Mouse (Mus musculus) MEL (cell line): ENCODE measurements around the gene Lrrfip1. TPM values are rescaled to one million over a fixed set of nuclear protein-coding genes. Genes with fewer than 3 reads are reported as not detected.

Experiments
- DNase-seq: peaks from one replicate; pipeline ENCODE4 v3.0.0; 2011; ENCODE audit warnings: low read depth, low spot score
- H3K27ac ChIP-seq: 2 replicates; pipeline ENCODE4 v1.5.1; 2012; ENCODE audit warnings: low read depth, mild to moderate bottlenecking, control low read depth, low read length, moderate library complexity; ENCODE audit not compliant: control insufficient read depth
- H3K27me3 ChIP-seq, 2 experiments: fragments of 150-350 bp in 1 of 2; sonication (generic) in 1 of 2; 2 replicates each; pipeline ENCODE4 v1.6.1; 2012; ENCODE audit warnings: low read length in 2 of 2, mild to moderate bottlenecking in 2 of 2, improper control_type of control experiment in 1 of 2, moderate library complexity in 1 of 2; ENCODE audit not compliant: insufficient read depth in 2 of 2, control insufficient read depth in 1 of 2
- H3K36me3 ChIP-seq, 2 experiments: 2 replicates each; pipeline ENCODE4 v1.6.1; 2012 to 2014; ENCODE audit warnings: low read length in 2 of 2, improper control_type of control experiment in 1 of 2, inconsistent platforms in 1 of 2, mild to moderate bottlenecking in 1 of 2; ENCODE audit not compliant: insufficient read depth in 2 of 2, control insufficient read depth in 1 of 2
- H3K4me1 ChIP-seq, 2 experiments: fragments of 150-350 bp in 1 of 2; sonication (generic) in 1 of 2; 2 replicates each; pipeline ENCODE4 v1.6.1; 2012; ENCODE audit warnings: low read length in 2 of 2, improper control_type of control experiment in 1 of 2, mild to moderate bottlenecking in 1 of 2; ENCODE audit not compliant: insufficient read depth in 2 of 2, control insufficient read depth in 1 of 2
- H3K4me3 ChIP-seq, 2 experiments: fragments of 150-350 bp in 1 of 2; sonication (generic) in 1 of 2; 2 replicates each; pipeline ENCODE4 v1.5.1; 2012; ENCODE audit warnings: low read depth in 2 of 2, low read length in 2 of 2, mild to moderate bottlenecking in 2 of 2, moderate library complexity in 2 of 2, control low read depth in 1 of 2, improper control_type of control experiment in 1 of 2; ENCODE audit not compliant: control insufficient read depth in 1 of 2, insufficient read depth in 1 of 2
- H3K79me2 ChIP-seq: 2 replicates; pipeline ENCODE4 v1.6.1; 2012; ENCODE audit warnings: mild to moderate bottlenecking, low read length, moderate library complexity; ENCODE audit not compliant: control insufficient read depth, poor library complexity, insufficient read depth
- H3K9ac ChIP-seq: 2 replicates; pipeline ENCODE4 v1.6.1; 2012; ENCODE audit warnings: low read depth, mild to moderate bottlenecking, control low read depth, low read length, moderate library complexity; ENCODE audit not compliant: control insufficient read depth, poor library complexity, severe bottlenecking
- H3K9me3 ChIP-seq: fragments of 150-350 bp; sonication (generic); replicated peaks from 2 replicates; pipeline ENCODE4 v1.6.1; 2012; ENCODE audit warnings: mild to moderate bottlenecking, low read length, improper control_type of control experiment, moderate library complexity; ENCODE audit not compliant: insufficient read depth
- BHLHE40 ChIP-seq: IDR thresholded peaks from 2 replicates; pipeline ENCODE4 v1.6.1; 2012; ENCODE audit warnings: low read depth, mild to moderate bottlenecking, inconsistent platforms, low read length, improper control_type of control experiment, borderline replicate concordance
- CHD2 ChIP-seq: IDR thresholded peaks from 2 replicates; pipeline ENCODE4 v1.6.1; 2011; ENCODE audit warnings: low read length, improper control_type of control experiment
- CTCF ChIP-seq, 3 experiments: IDR thresholded peaks in 2 of 3; conservative IDR thresholded peaks in 1 of 3; 2 replicates each; pipeline ENCODE4 v1.5.1; 2011 to 2012; ENCODE audit warnings: low read length in 3 of 3, low read depth in 2 of 3, mild to moderate bottlenecking in 2 of 3, improper control_type of control experiment in 1 of 3, inconsistent platforms in 1 of 3, mixed read lengths in 1 of 3, moderate library complexity in 1 of 3; ENCODE audit not compliant: control insufficient read depth in 1 of 3, insufficient read depth in 1 of 3, poor library complexity in 1 of 3, severe bottlenecking in 1 of 3
- E2F4 ChIP-seq: IDR thresholded peaks from 2 replicates; pipeline ENCODE4 v1.6.1; 2011; ENCODE audit warnings: low read depth, low read length, improper control_type of control experiment, borderline replicate concordance
- ELF1 ChIP-seq: IDR thresholded peaks from 2 replicates; pipeline ENCODE4 v1.6.1; 2014; ENCODE audit warnings: low read depth, mild to moderate bottlenecking, inconsistent platforms, low read length, improper control_type of control experiment, moderate library complexity
- EP300 ChIP-seq, 2 experiments: IDR thresholded peaks; 2 replicates each; pipeline ENCODE4 v1.6.1; 2011; ENCODE audit warnings: improper control_type of control experiment in 2 of 2, low read length in 2 of 2, low read depth in 1 of 2, mild to moderate bottlenecking in 1 of 2
- ETS1 ChIP-seq: IDR thresholded peaks from 2 replicates; pipeline ENCODE4 v1.6.1; 2012; ENCODE audit warnings: low read depth, mild to moderate bottlenecking, inconsistent platforms, low read length, improper control_type of control experiment, moderate library complexity
- GATA1 ChIP-seq: IDR thresholded peaks from 2 replicates; pipeline ENCODE4 v1.6.1; 2011; ENCODE audit warnings: low read depth, low read length, improper control_type of control experiment
- HCFC1 ChIP-seq: IDR thresholded peaks from 2 replicates; pipeline ENCODE4 v1.6.1; 2012; ENCODE audit warnings: low read depth, mild to moderate bottlenecking, inconsistent platforms, low read length, improper control_type of control experiment, moderate library complexity
- JUND ChIP-seq: IDR thresholded peaks from 2 replicates; pipeline ENCODE4 v1.6.1; 2011; ENCODE audit warnings: low read depth, mild to moderate bottlenecking, improper control_type of control experiment, low read length
- KAT2A ChIP-seq: conservative IDR thresholded peaks from 2 replicates; pipeline ENCODE4 v1.6.1; 2012; ENCODE audit warnings: low read depth, low read length, improper control_type of control experiment, inconsistent platforms
- MAX ChIP-seq: IDR thresholded peaks from 2 replicates; pipeline ENCODE4 v1.6.1; 2011; ENCODE audit warnings: low read length, improper control_type of control experiment
- MEF2A ChIP-seq: IDR thresholded peaks from 2 replicates; pipeline ENCODE4 v1.6.1; 2014; ENCODE audit warnings: low read depth, mild to moderate bottlenecking, inconsistent platforms, low read length, improper control_type of control experiment; ENCODE audit not compliant: poor library complexity, insufficient replicate concordance, severe bottlenecking; ENCODE audit errors: extremely low read depth
- MYB ChIP-seq: IDR thresholded peaks from 2 replicates; pipeline ENCODE4 v1.6.1; 2011; ENCODE audit warnings: mild to moderate bottlenecking, low read depth, low read length, improper control_type of control experiment
- MYC ChIP-seq: IDR thresholded peaks from 2 replicates; pipeline ENCODE4 v1.6.1; 2011; ENCODE audit warnings: low read depth, mild to moderate bottlenecking, low read length, improper control_type of control experiment, moderate library complexity
- NELFE ChIP-seq: IDR thresholded peaks from 2 replicates; pipeline ENCODE4 v1.6.1; 2011; ENCODE audit warnings: low read depth, low read length, improper control_type of control experiment
- POLR2A ChIP-seq, 2 experiments: IDR thresholded peaks; 2 replicates each; pipeline ENCODE4 v1.6.1; 2011 to 2012; ENCODE audit warnings: low read length in 2 of 2, mild to moderate bottlenecking in 2 of 2, control low read depth in 1 of 2, improper control_type of control experiment in 1 of 2, low read depth in 1 of 2, moderate library complexity in 1 of 2; ENCODE audit not compliant: control insufficient read depth in 1 of 2, insufficient read depth in 1 of 2, poor library complexity in 1 of 2
- POLR2AphosphoS2 ChIP-seq: IDR thresholded peaks from 2 replicates; pipeline ENCODE4 v1.6.1; 2011; ENCODE audit warnings: low read length, improper control_type of control experiment
- RCOR1 ChIP-seq: IDR thresholded peaks from 2 replicates; pipeline ENCODE4 v1.6.1; 2012; ENCODE audit warnings: low read depth, mild to moderate bottlenecking, inconsistent platforms, low read length, improper control_type of control experiment
- SIN3A ChIP-seq: IDR thresholded peaks from 2 replicates; pipeline ENCODE4 v1.6.1; 2012; ENCODE audit warnings: low read length, improper control_type of control experiment, inconsistent platforms
- SMC3 ChIP-seq: IDR thresholded peaks from 2 replicates; pipeline ENCODE4 v1.6.1; 2011; ENCODE audit warnings: low read depth, low read length, improper control_type of control experiment
- TAL1 ChIP-seq: IDR thresholded peaks from 2 replicates; pipeline ENCODE4 v1.6.1; 2012; ENCODE audit warnings: mild to moderate bottlenecking, inconsistent platforms, low read length, moderate library complexity, mixed read lengths
- TCF12 ChIP-seq: IDR thresholded peaks from 2 replicates; pipeline ENCODE4 v1.6.1; 2014; ENCODE audit warnings: low read depth, mild to moderate bottlenecking, inconsistent platforms, low read length, improper control_type of control experiment, moderate library complexity
- USF1 ChIP-seq: IDR thresholded peaks from 2 replicates; pipeline ENCODE4 v1.6.1; 2014; ENCODE audit warnings: low read depth, mild to moderate bottlenecking, inconsistent platforms, low read length, improper control_type of control experiment, moderate library complexity
- USF2 ChIP-seq, 2 experiments: IDR thresholded peaks; 2 replicates each; pipeline ENCODE4 v1.6.1; 2011 to 2012; ENCODE audit warnings: improper control_type of control experiment in 2 of 2, low read length in 2 of 2, borderline replicate concordance in 1 of 2, inconsistent platforms in 1 of 2, low read depth in 1 of 2, mild to moderate bottlenecking in 1 of 2; ENCODE audit not compliant: insufficient read depth in 1 of 2
- ZKSCAN1 ChIP-seq: IDR thresholded peaks from 2 replicates; pipeline ENCODE4 v1.6.1; 2012; ENCODE audit warnings: low read depth, mild to moderate bottlenecking, inconsistent platforms, low read length, improper control_type of control experiment, moderate library complexity
- ZNF384 ChIP-seq: IDR thresholded peaks from 2 replicates; pipeline ENCODE4 v1.6.1; 2012; ENCODE audit warnings: low read depth, mild to moderate bottlenecking, inconsistent platforms, low read length, improper control_type of control experiment
- polyA plus RNA-seq, 2 experiments: library from polyadenylated mRNA; stranded (reverse) in 1 of 2; unstranded in 1 of 2; fragments of >175 nt in 1 of 2; fragments of >200 nt in 1 of 2; gene quantifications; 2 replicates each; pipeline versions ENCODE4 v1.2.1 to v1.2.4; 2012; ENCODE audit warnings: low replicate concordance in 2 of 2, low read depth in 1 of 2; ENCODE audit not compliant: insufficient read length in 2 of 2, insufficient read depth in 1 of 2, missing spikeins in 1 of 2
- total RNA-seq: library from RNA; depleted of rRNA; stranded (reverse); fragments of 300-350 nt; gene quantifications from 2 replicates; pipeline ENCODE4 v1.2.3, GENCODE M21; 2012

Lrrfip1 gene
- total and polyA plus RNA-seq, 3 experiments: 12.9 to 15.4 TPM; not detected in 1

GRCm38 (mm10) chr1:91077456-91077855 is 78.9 kb downstream of the Lrrfip1 start:
- no peak overlapping the region for H3K27ac ChIP-seq
- no peaks in the 10 kb centered on the region for H3K36me3 ChIP-seq

DNA sequence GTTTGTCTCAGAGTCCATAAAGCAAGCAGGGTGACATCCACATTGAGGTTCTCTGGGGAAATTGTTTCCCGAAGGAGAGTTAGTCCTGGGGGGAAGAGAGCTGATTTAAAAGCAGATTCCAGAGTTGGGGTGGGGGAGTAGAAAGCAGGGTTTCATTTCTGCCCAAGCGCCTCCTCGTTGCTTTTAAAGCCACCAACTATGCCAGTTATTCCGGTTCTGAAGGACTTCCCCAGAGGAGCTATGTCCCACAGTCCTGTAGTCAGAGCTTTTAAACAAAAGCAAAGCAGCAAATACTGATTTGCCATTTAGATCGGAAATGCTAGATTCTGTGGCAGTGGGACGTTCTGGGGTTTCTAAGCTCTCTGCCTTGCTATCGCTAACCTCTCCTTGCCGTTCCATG is 79.4 kb downstream of the Lrrfip1 start:
- no peak overlapping the region for H3K27ac ChIP-seq
- H3K4me3 ChIP-seq: no peak overlapping the region
- H3K9me3 ChIP-seq: no peaks in the 10 kb centered on the region
- TF ChIP-seq ETS1 (no peak), ZKSCAN1 (no peak), ZNF384 (no peak), HCFC1 (no peak), MEF2A (no peak), MYB (no peak), E2F4 (no peak), USF1 (no peak), KAT2A (no peak), CTCF (IDR thresholded peaks at IDR 0.05 in 2 of 3, conservative IDR thresholded peaks at IDR 0.05 in 1 of 3; ENCODE audit: control insufficient read depth in 1 of 3, insufficient read depth in 1 of 3, low read depth in 2 of 3, low read length in 3 of 3, poor library complexity in 1 of 3, severe bottlenecking in 1 of 3) (no peak), CHD2 (no peak), BHLHE40 (no peak), USF2 (IDR thresholded peaks at IDR 0.05; ENCODE audit: borderline replicate concordance in 1 of 2, insufficient read depth in 1 of 2, low read depth in 1 of 2, low read length in 2 of 2) (no peak), POLR2AphosphoS2 (no peak), NELFE (no peak), MYC (no peak), SMC3 (no peak), JUND (no peak)
- no peak overlapping the region for H3K9ac ChIP-seq
- H3K79me2 ChIP-seq: no peaks in the 10 kb centered on the region
- no peaks in the 10 kb centered on the region for H3K27me3 ChIP-seq
- no peaks in the 10 kb centered on the region for H3K4me1 ChIP-seq
- no peaks in the 10 kb centered on the region for H3K36me3 ChIP-seq
- no peak for DNase-seq

More at GRCm38 (mm10) chr1:91077456-91077855, 78.9 kb downstream of the Lrrfip1 start:
- H3K4me3 ChIP-seq: no peak overlapping the region
- no peak overlapping the region for H3K9ac ChIP-seq
- TF ChIP-seq HCFC1 (no peak), MYC (no peak), ZNF384 (no peak), JUND (no peak), MAX (no peak), EP300 (IDR thresholded peaks at IDR 0.05; ENCODE audit: low read depth in 1 of 2, low read length in 2 of 2) (no peak), RCOR1 (no peak), ELF1 (no peak), SIN3A (no peak), POLR2A (IDR thresholded peaks at IDR 0.05; ENCODE audit: control insufficient read depth in 1 of 2, insufficient read depth in 1 of 2, low read depth in 1 of 2, low read length in 2 of 2, poor library complexity in 1 of 2) (no peak), MYB (no peak), SMC3 (no peak), CHD2 (no peak), USF1 (no peak), GATA1 (no peak), TCF12 (no peak), TAL1 (no peak), ETS1 (no peak), KAT2A (no peak)
- no peaks in the 10 kb centered on the region for H3K27me3 ChIP-seq
- no peak for DNase-seq
- no peaks in the 10 kb centered on the region for H3K4me1 ChIP-seq
- H3K9me3 ChIP-seq: no peaks in the 10 kb centered on the region
- H3K79me2 ChIP-seq: no peaks in the 10 kb centered on the region
